Mouse (Mus musculus) liver, embryonic 14.5 days (tissue): ENCODE measurements around the gene Emc10.

Experiments used
- CTCF ChIP-seq: IDR thresholded peaks from 2 replicates; pipeline ENCODE4 v1.5.1; 2016; ENCODE audit warnings: antibody characterized with exemption, low read depth, control low read depth
- EP300 ChIP-seq: IDR thresholded peaks from 2 replicates; pipeline ENCODE4 v1.6.1; 2016; ENCODE audit warnings: antibody characterized with exemption, low read depth

GRCm38 (mm10) chr7:44488545-44488944 is 7.8 kb downstream of the Emc10 start:
- TF ChIP-seq EP300 (no peak), CTCF (no peak)
